Mouse (Mus musculus): ENCODE measurements around the gene Rab5if.

DNA sequence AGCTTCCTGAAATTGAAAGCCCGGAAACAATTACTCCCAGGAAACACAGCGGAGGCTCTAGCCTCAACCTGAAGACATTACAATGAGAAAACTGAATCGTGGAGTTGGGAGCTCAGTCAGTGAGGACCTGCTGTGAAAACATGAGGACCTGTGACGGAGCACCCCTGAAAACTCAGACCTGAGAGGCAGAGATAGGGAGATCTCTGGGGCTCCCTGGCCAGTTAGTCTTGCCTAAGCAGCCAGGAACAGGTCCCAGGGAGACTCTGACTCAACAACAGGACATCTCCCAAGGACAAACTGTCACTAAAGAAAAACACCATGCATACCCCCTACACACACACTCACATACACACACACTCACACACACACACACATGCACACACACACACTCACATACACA is 35.4 kb downstream of the Rab5if start:
- TF ChIP-seq GATA1 (IDR thresholded peaks at IDR 0.05; ENCODE audit: low read length) (no peak), TAL1 (IDR thresholded peaks at IDR 0.05; ENCODE audit: low read length) (no peak)

All from erythroblast, embryonic 14.5 days (primary cell).